ENCODE assay signal across 18 mouse cellular contexts in the genomic region with DNA sequence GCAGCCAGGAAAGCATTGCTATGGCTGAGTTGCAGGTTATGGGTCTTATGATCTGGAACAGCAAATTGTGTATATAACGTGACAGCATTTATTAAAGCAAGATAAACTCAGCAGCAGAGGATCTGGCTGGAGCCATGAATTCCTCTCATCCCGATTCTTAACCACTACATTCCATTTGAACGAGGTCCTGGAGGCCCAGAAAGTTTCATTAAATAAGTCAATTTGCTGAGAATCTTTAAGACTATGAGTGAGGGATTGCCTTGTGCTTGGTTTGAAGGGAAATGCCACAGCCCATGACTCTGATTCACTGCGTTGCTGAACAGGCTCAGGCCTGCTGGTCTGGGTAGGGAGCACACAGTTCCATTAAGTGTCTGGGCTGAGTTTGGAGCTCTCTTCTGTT.
DNase-seq lines count a peak whose midpoint lies in the region; TF ChIP-seq lines count a peak whose summit lies in the region.
"Had no signal": no experiment of that assay in that cellular context is flagged by ENCODE, and none has a peak within 500 bp of the region (broad histone marks: within the 10 kb centered on the region; RNA-seq: fewer than 3 reads in every experiment).

No protein-coding gene starts in this region.

- intact Hi-C loops in left cerebral cortex, postnatal 4 days (cut with DNase I): no loop called here

- peak overlapping the region; percentile 96 for H3K27ac ChIP-seq in embryonic fibroblast, embryonic 13.5 days (ENCODE audit: insufficient read depth, low read length)
- H3K27ac ChIP-seq: embryonic facial prominence, embryonic 12.5 days; heart, embryonic 13.5 days; hindbrain, embryonic 14.5 days; limb, embryonic 12.5 days; liver, embryonic 14.5 days; macrophage had no signal

- TF ChIP-seq POLR2A in embryonic fibroblast, embryonic 13.5 days (IDR thresholded peaks at IDR 0.05; ENCODE audit: low read depth, low read length): no peak

- TF ChIP-seq CTCF in embryonic fibroblast, embryonic 13.5 days (IDR thresholded peaks at IDR 0.05; ENCODE audit: borderline replicate concordance, insufficient read depth, low read length): no peak

- H3K4me3 ChIP-seq in embryonic fibroblast, embryonic 13.5 days (ENCODE audit: insufficient read depth, low read length): no peak overlapping the region
- H3K4me3 ChIP-seq: embryonic facial prominence, embryonic 12.5 days; heart, embryonic 13.5 days; limb, embryonic 12.5 days had no signal

- peaks cover 8% of the 10 kb centered on the region for H3K4me1 ChIP-seq in embryonic fibroblast, embryonic 13.5 days (ENCODE audit: control insufficient read depth, insufficient read depth, low read length)
- H3K4me1 ChIP-seq: embryonic facial prominence, embryonic 12.5 days; heart, embryonic 13.5 days had no signal

- peak; percentile 19 for DNase-seq in kidney, postnatal 10 days
- DNase-seq in kidney, postnatal 36 days: no peak
- peak; percentile 31 for DNase-seq in lung, postnatal 10 days
- no peak for DNase-seq in lung, postnatal 25 days (ENCODE audit: low spot score)
- no peak for DNase-seq in retina, postnatal 1 day
- DNase-seq in left cerebral cortex, postnatal 4 days: no peak
- DNase-seq: adrenal gland, adult 8-10 months; cerebellum, adult 8-10 months; kidney, postnatal 25 days; layer of hippocampus, adult 9-11 months; thymus, adult 2 months had no signal

Comparison
In these comparisons a context has a peak if more than half of its experiments do, and no peak if none do; other contexts are left out.
1. DNase-seq: peak in kidney, postnatal 10 days (single experiment) and lung, postnatal 10 days (single experiment); none in kidney, postnatal 36 days (0 of 2), lung, postnatal 25 days (single experiment), retina, postnatal 1 day (single experiment) and left cerebral cortex, postnatal 4 days (single experiment).